Mouse (Mus musculus): ENCODE results near the gene Nup107.
"Not testable (repeated sequence)": the region's sequence is repeated elsewhere in the genome, so short reads cannot be mapped to it uniquely, and the experiment has no call there.

Nup107 gene

DNA sequence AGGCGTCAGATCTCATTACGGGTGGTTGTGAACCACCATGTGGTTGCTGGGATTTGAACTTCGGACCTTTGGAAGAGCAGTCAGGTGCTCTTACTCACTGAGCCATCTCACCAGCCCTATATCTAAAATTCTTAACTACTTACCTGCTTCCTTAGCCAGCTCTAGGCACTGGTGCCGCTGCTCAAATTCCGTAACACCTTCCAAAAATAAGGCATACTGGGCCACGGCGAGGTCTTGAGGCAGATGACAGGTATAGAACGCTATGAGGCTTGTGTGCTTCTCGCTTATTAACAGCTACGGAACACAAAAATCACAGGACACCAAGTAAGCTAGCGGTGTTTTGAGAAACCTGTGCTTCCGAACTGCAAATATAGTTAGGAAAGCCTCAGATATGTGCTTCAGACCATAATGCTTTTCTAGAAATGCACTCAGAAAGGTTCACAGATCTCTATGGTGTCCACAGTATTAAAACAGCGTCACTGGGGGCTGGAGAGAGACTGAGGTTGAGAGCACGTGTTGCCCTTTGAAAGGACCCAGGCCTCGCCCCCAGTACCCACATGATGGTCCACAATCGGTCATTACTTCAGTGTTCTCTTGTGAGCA lies 28.8 kb downstream of the Nup107 start:
- DNase-seq (ENCODE audit: low read depth): no peak

DNA sequence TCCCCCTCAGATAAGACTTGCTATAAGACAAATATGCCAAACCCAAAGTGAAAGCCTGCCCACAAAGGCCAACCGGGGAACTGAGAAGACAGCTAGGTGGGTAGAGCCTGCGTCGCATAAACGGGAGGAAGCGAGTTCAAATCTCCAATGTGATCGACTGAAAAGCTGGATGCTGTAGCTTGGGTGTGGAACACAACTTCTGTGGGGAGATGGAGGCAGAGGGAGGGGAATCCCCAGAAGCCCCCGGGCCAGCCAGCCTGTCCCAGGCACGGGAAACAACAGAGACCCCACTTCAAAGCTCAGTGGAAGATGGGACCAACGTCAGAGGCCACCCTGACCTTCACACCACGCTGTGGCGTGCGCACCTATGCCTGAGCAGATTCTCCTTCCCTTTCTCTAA lies 29.5 kb downstream of the Nup107 start:
- no peak for DNase-seq (ENCODE audit: low read depth)

DNA sequence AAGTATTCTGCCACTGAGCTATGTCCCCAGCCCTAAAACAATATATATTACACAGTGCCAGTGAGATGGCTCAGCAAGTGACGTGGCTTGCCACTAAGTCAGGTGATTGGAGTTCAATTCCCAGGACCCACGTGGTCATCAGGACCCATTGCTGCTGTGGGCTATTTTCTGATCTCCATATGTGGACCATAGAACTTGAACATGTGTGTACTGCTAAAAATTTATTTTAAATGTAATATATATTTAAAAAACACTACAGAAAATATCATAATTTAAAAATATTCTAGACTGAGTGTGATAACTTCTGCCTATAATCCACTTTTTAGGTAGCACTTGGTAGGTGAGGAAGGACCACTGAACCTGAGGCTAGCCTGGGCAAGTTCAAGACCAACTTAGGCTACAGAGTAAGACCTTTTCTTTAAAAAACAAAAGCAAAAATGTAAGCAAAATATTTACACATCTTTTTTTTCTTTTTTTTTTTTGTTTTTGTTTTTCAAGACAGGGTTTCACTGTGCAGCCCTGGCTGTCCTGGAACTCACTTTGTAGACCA lies 30.1 kb downstream of the Nup107 start:
- no peak for DNase-seq (ENCODE audit: low read depth)

DNA sequence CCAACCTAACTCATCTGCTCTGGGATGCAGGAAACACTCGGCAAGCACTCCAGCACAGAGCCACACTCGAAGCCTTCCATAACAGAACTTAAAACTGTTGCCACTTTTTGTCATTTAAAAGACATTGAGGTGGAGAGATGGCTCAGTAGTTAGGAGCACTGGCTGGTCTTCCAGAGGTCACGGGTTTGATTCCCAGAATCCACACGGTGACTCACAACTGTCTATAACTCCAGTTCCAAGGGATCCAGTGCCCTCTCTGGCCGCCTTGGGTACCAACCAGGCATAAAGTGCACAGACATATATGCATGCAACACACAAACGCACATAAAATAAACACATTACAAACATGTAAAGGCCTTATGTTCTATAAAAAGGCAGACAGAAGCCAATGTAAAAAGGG lies 31.0 kb downstream of the Nup107 start:
- no peak for DNase-seq (ENCODE audit: low read depth)

DNA sequence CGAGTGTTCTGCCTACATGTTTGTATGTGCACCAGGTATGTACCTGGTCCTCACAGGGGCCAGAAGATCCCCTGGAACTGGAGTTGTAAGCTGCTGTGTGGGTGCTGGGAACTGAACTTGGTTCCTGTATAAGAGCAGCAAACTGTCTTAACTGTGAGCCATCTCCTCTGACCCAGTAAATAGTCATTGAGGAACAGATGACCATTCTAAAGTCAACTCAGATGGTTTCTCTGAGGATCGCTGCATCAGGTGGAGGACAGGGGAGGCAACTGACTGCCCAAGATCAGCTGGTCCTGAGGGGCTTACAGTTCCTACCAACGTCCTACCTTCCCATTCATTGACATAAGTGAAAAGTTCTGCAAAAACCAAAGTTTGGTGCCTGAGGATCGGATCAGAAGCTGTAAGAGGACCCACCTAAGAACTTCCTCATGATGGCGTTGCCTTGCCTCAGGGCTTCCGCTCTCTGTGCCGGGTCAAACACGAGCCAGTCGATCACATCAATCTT lies 31.6 kb downstream of the Nup107 start:
- DNase-seq (ENCODE audit: low read depth): no peak

DNA sequence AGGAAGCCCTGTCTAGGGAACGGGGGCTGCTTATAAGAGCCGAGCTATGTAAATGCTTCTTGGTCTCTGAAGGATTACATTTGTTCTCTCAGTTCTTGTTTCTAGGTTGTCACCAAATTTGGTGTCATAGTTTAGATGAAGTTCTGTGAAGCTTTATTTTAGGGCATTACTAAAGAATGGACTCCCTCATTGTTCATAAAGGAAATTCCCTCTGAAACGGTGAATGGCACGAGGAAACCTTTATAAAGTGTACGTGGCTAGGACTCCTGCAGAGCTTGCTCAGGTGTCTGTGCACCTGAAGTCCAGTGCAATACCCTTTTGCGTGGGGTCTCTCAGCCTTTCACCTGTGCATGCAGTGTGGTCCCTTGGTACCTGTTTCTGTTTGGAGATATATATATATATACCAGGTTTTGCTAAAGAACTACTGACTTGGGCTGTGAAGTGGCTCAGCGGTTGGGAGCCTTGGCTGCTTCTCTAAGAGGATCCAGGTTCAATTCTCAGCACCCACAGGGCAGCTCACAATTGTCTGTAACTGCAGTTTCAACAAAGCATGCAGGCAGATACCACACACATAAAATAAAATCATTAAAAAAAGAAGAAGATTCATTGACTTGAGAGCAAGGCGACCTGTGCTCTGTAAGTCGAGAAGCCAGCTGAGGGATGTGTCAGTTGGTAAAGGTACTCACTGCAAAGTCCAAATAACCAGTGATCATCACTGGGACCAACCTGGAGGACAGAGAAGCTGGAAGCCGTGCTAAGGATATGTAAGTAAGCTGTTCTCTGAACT lies 32.5 kb downstream of the Nup107 start:
- DNase-seq (ENCODE audit: low read depth): no peak

DNA sequence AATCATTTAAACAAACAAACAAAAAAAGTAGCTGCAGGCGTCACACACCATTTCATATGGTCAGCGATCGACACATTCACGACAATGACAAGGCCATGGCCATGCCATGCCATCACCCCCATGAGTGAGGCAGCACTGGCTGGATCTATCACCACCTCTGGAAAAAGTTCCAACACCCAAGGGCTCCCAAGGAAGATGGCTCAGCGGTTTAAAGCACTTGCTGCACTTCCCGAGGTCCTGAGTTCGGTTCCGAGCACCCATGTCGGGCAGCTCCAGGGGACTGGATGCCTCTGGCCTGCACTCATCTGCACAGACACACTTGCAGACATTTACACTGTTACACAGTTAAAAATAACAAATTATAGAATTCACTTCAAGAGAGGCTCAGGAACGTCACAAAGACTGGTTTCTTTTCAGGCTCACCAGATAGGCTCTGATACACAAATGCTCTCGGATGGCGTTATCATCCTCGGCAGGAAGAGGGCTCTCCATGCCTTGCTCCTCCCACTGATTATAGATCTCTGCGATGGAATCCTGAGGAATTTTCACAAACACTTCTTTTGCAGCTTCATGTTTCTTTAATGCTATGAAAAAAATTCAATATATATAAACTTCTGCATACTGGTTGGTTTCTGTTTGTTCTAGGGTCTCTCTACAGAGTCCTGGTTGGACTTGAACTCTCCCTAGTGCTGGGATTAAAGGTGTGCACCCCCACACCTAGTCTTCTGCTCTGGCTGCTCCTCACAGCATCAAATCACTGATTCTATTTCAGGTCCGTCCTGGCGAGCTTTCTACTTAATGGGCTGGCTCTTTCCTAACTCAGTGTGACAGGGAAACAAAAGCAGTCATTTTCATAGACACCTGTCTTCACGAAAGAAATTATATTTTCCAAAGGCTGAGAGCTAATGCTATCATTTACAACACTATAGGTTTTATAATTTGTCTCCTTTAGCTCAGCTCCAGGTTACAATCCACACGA lies 33.5 kb downstream of the Nup107 start:
- no peak for DNase-seq (ENCODE audit: low read depth)

DNA sequence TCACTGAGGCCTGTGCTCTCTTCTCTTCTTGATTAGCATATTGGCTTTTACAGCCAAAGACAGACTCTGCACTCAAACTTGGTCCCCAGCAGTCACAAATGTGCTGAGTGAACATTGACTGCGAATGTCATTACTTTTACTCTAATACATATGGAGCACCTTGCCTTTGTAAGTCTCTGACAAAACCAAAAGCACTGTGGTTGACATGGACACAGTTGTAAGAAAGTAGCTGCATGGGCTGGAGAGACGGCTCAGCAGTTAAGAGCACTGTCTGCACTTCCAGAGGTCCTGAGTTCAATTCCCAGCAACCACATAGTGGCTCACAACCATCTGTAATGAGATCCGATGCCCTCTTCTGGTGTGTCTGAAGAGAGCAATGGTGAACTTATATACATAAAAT lies 34.2 kb downstream of the Nup107 start:
- DNase-seq (ENCODE audit: low read depth): not testable (repeated sequence)

DNA sequence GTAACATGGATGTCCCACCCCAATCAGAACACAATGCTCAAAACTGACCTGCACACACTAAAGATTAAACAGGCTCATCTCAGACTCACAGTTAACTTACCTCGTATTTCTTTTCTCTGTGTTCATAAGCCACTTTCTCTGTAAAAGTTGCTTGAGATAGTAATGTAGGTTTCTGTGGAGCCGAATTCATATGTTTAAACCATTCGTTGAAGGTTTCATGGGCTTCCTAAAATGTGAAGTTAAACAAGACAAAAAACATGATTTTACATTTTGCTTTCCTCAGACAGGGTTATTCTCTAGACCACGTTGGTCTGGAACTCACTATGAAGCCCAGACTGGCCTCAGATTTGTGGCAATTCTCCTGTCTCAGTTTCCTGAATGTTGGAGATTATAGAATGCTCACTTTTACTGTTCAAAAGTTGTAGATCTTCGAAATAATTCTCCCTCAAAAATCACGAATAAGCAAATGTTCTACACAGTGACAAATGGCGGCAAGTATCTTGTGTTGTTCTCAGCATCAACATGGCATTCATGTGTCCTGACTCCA lies 34.6 kb downstream of the Nup107 start:
- no peak for DNase-seq (ENCODE audit: low read depth)

DNA sequence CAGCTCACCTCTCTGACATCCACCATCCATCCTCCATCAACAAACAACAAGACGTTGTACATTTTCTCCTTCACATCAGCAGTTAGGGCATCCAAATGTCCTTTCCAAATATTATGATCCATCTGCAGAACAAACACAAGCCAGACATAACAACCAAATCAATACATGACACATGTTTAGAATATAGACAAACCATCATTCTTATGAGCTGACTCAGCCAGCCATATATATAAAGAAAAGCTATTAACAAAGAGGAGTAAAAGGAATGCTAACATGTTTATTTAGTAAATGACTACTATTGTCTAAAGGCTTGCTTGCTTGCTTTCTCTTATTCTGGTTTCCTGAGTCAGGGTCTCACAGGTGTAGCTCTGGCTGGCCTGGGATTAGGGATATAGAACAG lies 35.2 kb downstream of the Nup107 start:
- no peak for DNase-seq (ENCODE audit: low read depth)

DNA sequence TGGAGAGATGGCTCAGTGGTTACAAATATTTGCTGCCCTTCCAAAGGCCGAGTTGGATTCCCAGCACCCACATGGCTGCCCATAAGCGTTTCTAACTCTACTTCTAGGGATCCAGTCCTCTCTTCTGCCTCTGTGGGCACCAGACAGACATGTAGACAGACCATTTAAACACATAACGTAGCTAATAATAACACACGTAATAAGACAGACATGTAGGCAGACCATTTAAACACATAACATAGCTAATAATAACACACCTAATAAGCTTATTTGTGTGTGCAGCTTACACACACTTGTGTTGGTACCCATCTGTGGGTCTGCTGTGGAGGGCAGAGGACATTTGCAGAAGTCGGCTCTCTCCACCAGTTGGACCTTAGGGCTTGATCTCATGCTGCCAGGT lies 35.7 kb downstream of the Nup107 start:
- DNase-seq (ENCODE audit: low read depth): no peak

DNA sequence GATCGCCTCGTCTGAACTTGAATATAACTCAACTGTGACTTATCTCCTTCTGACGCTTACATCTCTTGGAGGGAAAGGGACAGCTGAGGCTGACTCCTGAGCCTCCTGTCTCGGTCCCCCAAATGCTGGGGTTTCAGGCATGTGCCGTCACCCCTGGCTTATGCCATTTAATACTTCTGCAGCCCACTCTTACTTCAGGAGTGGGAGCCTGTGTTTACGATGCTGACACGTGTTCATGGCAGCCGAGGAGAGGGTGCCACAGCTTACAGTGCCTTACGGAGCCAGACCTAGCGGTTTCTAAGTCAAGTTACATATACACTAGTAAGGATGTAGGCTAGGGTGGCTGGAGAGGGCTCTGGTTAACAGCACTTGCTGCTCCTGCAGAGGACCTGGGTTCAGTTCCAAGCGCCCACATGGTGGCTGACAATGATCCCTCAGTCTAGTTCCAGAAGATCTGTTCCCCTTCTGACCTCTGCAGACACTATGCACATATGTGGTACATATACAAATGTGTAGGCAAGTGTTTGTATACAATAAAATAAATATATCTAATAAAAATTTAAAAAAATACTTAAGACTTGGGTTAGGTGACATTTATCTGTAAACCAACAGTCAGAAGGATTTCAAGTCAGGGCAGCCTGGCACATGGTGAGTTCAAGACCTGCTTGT lies 36.6 kb downstream of the Nup107 start:
- DNase-seq (ENCODE audit: low read depth): no peak

DNA sequence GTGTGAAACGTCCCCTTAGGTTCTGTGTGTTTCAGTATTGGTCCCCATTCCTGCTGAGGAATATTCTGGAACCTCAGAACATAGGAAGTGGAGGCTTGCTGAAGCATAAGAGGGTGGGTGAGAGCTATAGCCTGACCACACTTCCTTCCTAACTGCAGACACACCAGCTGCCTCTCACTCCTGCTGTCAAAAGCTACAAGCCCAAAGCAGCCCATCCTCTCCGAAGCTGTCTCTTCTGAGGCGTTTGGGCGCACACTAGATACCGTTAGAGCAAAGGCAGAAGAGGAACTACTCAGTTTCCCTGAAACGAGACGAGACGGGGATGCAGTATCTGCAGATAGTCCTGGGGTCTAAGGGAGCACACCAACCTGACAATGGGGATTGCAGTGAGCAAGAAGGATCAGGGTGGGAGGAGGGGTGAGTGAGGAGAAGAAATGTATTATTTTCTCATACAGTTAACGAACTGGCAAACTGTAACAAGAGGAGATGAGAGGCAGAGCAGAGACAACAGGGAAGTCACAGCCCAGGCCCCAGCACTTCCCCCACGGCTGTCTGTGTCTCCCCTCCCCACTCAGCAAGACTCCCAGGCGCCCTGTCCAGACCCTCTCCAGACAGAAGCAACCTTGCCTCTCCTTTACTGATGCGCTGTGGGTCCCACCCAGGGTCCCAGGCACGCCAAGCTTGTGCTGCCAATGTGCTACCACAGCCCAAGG lies 37.3 kb downstream of the Nup107 start:
- DNase-seq (ENCODE audit: low read depth): peak; percentile 34

DNA sequence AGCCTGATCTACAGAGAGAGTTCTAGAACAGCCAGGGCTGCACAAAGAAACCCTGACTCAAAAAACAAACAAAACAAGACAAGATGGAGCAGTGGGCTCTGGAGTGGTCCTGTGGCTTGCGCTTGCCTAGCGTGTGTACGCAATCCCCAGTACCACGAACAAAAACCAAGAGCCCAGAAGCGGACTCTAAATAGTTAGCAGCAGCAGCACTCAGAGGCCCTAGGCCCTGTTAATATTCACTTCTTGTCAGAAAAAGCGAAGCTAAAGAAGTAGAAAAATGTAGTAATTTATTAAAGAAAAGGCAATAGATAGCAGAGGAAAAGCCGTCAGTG lies 37.9 kb downstream of the Nup107 start:
- DNase-seq (ENCODE audit: low read depth): no peak

DNA sequence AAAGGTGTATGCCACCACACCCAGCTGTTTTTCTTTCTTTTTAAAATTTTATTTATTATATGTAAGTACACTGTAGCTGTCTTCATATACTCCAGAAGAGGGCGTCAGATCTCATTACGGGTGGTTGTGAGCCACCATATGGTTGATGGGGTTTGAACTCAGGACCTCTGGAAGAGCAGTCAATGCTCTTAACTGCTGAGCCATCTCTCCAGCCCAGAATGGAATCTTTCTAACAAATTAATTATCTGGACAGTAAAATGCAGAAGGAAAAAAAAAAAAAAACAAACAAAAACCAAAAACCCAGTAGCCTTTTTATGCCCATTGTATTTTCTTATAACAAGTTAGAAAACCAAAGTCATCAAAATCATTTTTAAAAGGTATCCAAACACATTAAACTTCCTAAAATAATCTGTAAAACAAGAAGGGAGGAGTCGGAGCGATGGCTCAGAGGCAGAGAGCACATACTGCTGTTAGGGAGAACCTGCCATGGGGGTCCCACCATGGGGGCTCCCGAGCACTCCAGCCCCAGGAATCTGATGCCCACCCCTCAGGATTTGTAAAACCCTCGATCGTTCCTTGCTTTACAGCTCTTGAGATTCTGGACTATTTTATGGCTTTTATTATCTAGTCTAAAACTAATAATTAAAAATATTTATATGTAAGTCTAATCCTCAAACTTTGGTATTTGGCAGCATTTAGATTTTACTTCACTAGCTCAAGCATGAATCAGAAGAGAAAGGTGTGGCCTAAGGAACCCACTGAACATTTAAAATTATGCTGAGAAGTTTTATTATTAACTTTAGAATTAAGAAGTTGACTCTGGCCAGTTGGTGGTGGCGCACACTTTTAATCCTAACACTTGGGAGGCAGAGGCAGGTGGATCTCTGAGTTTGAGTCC lies 38.5 kb downstream of the Nup107 start:
- no peak for DNase-seq (ENCODE audit: low read depth)

DNA sequence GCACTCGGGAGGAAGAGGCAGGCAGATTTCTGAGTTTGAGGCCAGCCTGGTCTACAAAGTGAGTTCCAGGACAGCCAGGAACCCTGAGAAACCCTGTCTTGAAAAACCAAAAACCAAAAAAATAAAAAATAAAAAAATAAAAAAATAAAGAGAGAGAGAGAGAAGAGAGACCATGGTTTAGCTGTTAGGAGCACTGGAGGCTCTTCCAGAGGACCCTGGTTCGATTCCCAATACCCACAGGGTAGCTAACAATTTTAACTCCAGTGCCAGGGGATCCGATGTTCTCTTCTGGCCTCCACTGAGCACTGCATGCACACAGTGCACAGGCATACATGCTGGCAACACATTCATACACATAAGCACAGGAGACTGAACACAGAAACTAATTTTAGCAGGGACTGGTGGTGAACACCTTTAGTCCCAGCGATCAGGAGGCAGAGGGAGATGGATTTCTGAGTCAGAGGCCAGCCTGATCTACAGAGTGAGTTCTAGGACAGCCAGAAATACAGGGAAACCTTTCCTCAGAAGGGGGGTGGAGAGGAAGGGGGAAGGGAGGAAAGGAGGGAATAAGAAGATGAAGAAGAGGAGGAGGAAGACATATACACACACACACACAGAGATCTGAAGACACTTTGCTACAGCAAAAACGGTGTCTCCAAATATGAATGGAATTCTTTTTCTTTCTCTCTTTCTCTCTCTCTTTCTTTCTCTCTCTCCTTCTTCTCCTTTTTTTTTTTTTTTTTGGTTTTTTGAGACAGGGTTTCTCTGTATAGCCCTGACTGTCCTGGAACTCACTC lies 39.5 kb downstream of the Nup107 start:
- DNase-seq (ENCODE audit: low read depth): no peak

DNA sequence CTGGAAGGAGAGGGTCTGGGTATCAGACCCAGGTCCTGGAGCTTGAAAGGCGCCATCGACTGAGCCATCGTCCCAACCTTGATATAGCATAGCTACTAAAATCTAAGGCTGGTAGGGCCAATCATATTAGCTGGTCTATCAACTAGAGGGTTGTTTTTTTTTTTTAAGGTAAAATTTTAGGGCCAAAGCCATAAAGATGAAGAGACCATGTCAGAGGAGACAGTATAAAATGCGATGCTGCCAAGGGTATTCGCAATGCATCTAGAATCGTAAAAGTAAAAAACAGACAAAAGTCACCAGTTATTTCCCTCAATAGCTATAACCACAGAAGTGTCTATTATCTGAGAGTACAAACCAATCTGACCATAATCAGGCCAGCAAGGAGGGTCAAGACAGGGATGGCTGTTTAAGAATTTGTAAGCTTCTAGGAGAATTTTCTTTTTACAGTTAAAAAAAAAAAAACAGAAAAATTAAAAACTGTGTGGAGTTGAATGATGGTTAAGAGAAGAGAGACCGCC lies 40.1 kb downstream of the Nup107 start:
- no peak for DNase-seq (ENCODE audit: low read depth)

DNA sequence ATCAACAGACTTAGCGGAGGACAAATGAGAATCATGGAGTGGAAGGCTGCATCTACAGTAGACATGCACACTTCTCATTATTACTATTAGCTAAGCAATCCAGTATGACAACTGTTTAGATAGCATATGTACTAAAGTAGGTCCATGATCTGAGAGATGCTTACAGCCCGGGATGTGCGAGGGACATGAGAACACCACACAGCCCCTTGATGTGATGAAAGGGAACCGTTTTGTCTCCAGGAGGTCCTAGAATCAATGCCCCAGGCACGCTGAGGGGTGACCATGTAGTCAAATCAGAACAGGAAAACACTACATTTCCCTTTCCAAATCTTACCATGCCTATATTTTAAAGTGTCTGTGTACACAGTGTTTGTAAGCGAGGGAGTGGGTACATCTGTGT lies 40.8 kb downstream of the Nup107 start:
- DNase-seq (ENCODE audit: low read depth): no peak

DNA sequence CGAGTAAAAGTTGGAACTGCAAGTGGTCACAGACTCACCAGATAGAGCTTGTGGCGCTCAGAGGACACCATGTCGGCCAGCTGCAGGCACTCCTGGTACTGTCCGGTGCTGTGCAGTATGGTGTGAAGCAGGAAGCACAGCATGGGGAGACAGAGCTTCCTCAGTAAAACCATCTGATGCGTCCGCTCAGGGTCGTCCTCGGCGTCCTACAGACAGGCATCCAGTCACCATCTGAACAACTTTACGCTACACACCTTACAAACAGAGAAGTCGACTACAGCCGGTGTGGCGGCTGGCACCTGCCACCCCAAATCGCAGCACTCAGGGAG lies 41.3 kb downstream of the Nup107 start:
- no peak for DNase-seq (ENCODE audit: low read depth)
